Comparison of ENCODE assay signal across 10 mouse cellular contexts in genomic region chr3:89225918-89226317, GRCm38 (mm10). TPM values are rescaled to one million over a fixed set of nuclear protein-coding genes. Genes with fewer than 3 reads are reported as not detected.
A peak's percentile ranks its signal among the peaks of the same experiment; 100 is the strongest.
DNase-seq lines count a peak whose midpoint lies in the region; ATAC-seq and TF ChIP-seq lines count a peak whose summit lies in the region.
"Had no signal": no experiment of that assay in that cellular context is flagged by ENCODE, and none has a peak within 500 bp of the region (broad histone marks: within the 10 kb centered on the region; RNA-seq: fewer than 3 reads in every experiment).

No protein-coding gene starts in this region.

- 0 out of 2 replicates have a peak overlapping the region, but pooled peaks have one; percentile 2 for H3K27ac ChIP-seq in heart, embryonic 11.5 days (ENCODE audit: low read depth, low read length)
- no peak overlapping the region for H3K27ac ChIP-seq in heart, adult 2 months
- peak overlapping the region; percentile 90 for H3K27ac ChIP-seq in forebrain, embryonic 15.5 days (replicated peaks)
- peak overlapping the region; percentile 93 for H3K27ac ChIP-seq in midbrain, embryonic 14.5 days (replicated peaks; ENCODE audit: low read depth, low read length)

- no peaks in the 10 kb centered on the region for H3K36me3 ChIP-seq in heart, embryonic 11.5 days (ENCODE audit: control insufficient read depth, insufficient read depth, low read length)
- H3K36me3 ChIP-seq in heart, adult 2 months (ENCODE audit: control insufficient read depth, insufficient read depth, low read length): no peaks in the 10 kb centered on the region
- H3K36me3 ChIP-seq in forebrain, embryonic 15.5 days: peaks cover 2% of the 10 kb centered on the region
- peaks cover 15% of the 10 kb centered on the region for H3K36me3 ChIP-seq in midbrain, embryonic 14.5 days (ENCODE audit: control insufficient read depth, insufficient read depth, low read length)

- intact Hi-C loops in heart, adult 2 months (cut with DNase I): no loop called here

- no peak for TF ChIP-seq CTCF in heart, adult 2 months (IDR thresholded peaks at IDR 0.05)

- 45% methylated on average over 4 of the region's 4 CpGs for WGBS in heart, embryonic 11.5 days (ENCODE audit: insufficient replicate concordance)
- WGBS in heart, adult 2 months: 68% methylated on average over 4 of the region's 4 CpGs
- WGBS in forebrain, embryonic 15.5 days: 3% methylated on average over 4 of the region's 4 CpGs
- WGBS in midbrain, embryonic 14.5 days: 3% methylated on average over 4 of the region's 4 CpGs

- TF ChIP-seq POLR2A in heart, adult 2 months (IDR thresholded peaks at IDR 0.05; ENCODE audit: insufficient read depth, low read depth, low read length): no peak

- ATAC-seq in heart, embryonic 11.5 days (replicated peaks; ENCODE audit: insufficient number of reproducible peaks, low FRiP score, low TSS enrichment): no peak
- ATAC-seq in forebrain, embryonic 15.5 days (replicated peaks): peak; percentile 46
- peak; percentile 75 for ATAC-seq in midbrain, embryonic 14.5 days (ENCODE audit: low FRiP score, low TSS enrichment)

- peaks cover 9% of the 10 kb centered on the region; the same call in 1 of the 2 replicates for H3K4me1 ChIP-seq in heart, embryonic 11.5 days (ENCODE audit: control insufficient read depth, insufficient read depth, low read length)
- no peaks in the 10 kb centered on the region; the same call in 1 of the 2 replicates for H3K4me1 ChIP-seq in heart, adult 2 months (ENCODE audit: control insufficient read depth, insufficient read depth, low read length)
- H3K4me1 ChIP-seq in forebrain, embryonic 15.5 days: peaks cover 61% of the 10 kb centered on the region
- peaks cover 44% of the 10 kb centered on the region for H3K4me1 ChIP-seq in midbrain, embryonic 14.5 days (ENCODE audit: control insufficient read depth, insufficient read depth, low read length)

- 0 out of 2 replicates have a peak overlapping the region, but pooled peaks have one; percentile 49 for H3K4me3 ChIP-seq in heart, embryonic 11.5 days (ENCODE audit: low read depth, low read length)
- no peak overlapping the region for H3K4me3 ChIP-seq in heart, adult 2 months
- H3K4me3 ChIP-seq in forebrain, embryonic 15.5 days: peak overlapping the region; percentile 50
- peak overlapping the region; percentile 47 for H3K4me3 ChIP-seq in midbrain, embryonic 14.5 days (replicated peaks; ENCODE audit: low read depth, low read length)

- no peak for DNase-seq in heart, adult 2 months
- DNase-seq in Muller cell, postnatal 12 days (ENCODE audit: inconsistent ontology term): peak; percentile 85
- DNase-seq in midbrain, embryonic 14.5 days: peak; percentile 87
- DNase-seq in ovary, postnatal 14 days (ENCODE audit: low spot score): no peak
- no peak for DNase-seq in thymus, postnatal 14 days
- no peak for DNase-seq in ovary, postnatal 10 days (ENCODE audit: low spot score)
- DNase-seq: kidney, adult 9 months had no signal

- H3K4me2 ChIP-seq in heart, embryonic 11.5 days: no peak overlapping the region; the same call in 1 of the 2 replicates
- peak overlapping the region; percentile 76 for H3K4me2 ChIP-seq in forebrain, embryonic 15.5 days (replicated peaks)
- peak overlapping the region; percentile 66 for H3K4me2 ChIP-seq in midbrain, embryonic 14.5 days (ENCODE audit: low read length)

- TF ChIP-seq EP300 in heart, adult 2 months (IDR thresholded peaks at IDR 0.05; ENCODE audit: insufficient read depth, low read depth, low read length): no peak

- peaks cover 35% of the 10 kb centered on the region for H3K27me3 ChIP-seq in heart, embryonic 11.5 days (ENCODE audit: control insufficient read depth, insufficient read depth, low read length)
- H3K27me3 ChIP-seq in heart, adult 2 months (ENCODE audit: control insufficient read depth, insufficient read depth, low read length): no peaks in the 10 kb centered on the region
- no peaks in the 10 kb centered on the region for H3K27me3 ChIP-seq in forebrain, embryonic 15.5 days
- H3K27me3 ChIP-seq in midbrain, embryonic 14.5 days (ENCODE audit: control insufficient read depth, insufficient read depth, low read length): no peaks in the 10 kb centered on the region

- H3K9me3 ChIP-seq in heart, embryonic 11.5 days (replicated peaks; ENCODE audit: control insufficient read depth, low read length): no peaks in the 10 kb centered on the region
- no peaks in the 10 kb centered on the region for H3K9me3 ChIP-seq in forebrain, embryonic 15.5 days
- H3K9me3 ChIP-seq in midbrain, embryonic 14.5 days (ENCODE audit: control insufficient read depth, low read length): no peaks in the 10 kb centered on the region

- no peaks in the 10 kb centered on the region for H3K79me2 ChIP-seq in heart, adult 2 months (replicated peaks; ENCODE audit: control insufficient read depth, insufficient read depth, low read length)

- no peak overlapping the region for H3K9ac ChIP-seq in heart, embryonic 11.5 days (ENCODE audit: low read depth, low read length)
- H3K9ac ChIP-seq in heart, adult 2 months (ENCODE audit: low read depth, low read length): no peak overlapping the region
- peak overlapping the region; percentile 54 for H3K9ac ChIP-seq in forebrain, embryonic 15.5 days (replicated peaks)
- H3K9ac ChIP-seq in midbrain, embryonic 14.5 days (replicated peaks; ENCODE audit: low read length): peak overlapping the region; percentile 69

RNA-seq across cellular contexts. Expression of gene Mtx1, which starts 1.0 kb away (rescaled TPM):
- polyA plus RNA-seq in heart, embryonic 11.5 days (2014; fragmentation: Nextera tagmentation; extraction: Ambion mirVana): 144 and 145 TPM in 2 replicates
- total RNA-seq in heart, adult 2 months (2021): 10 to 100 TPM; 59.8 to 61.8 TPM
- polyA plus RNA-seq in heart, adult 2 months (2012; rRNA removed): 96.2 and 111 TPM in 2 replicates
- 172 and 175 TPM in 2 replicates for polyA plus RNA-seq in forebrain, embryonic 15.5 days (2015; fragmentation: Nextera tagmentation; extraction: Ambion mirVana)
- 144 and 151 TPM in 2 replicates for polyA plus RNA-seq in midbrain, embryonic 14.5 days (2014; fragmentation: Nextera tagmentation; extraction: Ambion mirVana)

RNA-seq across cellular contexts. Expression of gene Muc1, which starts 2.9 kb away (rescaled TPM):
- polyA plus RNA-seq in heart, embryonic 11.5 days (2014; fragmentation: Nextera tagmentation; extraction: Ambion mirVana): 0.21 and 0.53 TPM in 2 replicates
- total RNA-seq in heart, adult 2 months (2021): under 1 TPM; 0.39 to 0.47 TPM
- 0.67 and 6.2 TPM in 2 replicates for polyA plus RNA-seq in heart, adult 2 months (2012; rRNA removed)
- polyA plus RNA-seq in forebrain, embryonic 15.5 days (2015; fragmentation: Nextera tagmentation; extraction: Ambion mirVana): 1.1 and 1.8 TPM in 2 replicates
- polyA plus RNA-seq in midbrain, embryonic 14.5 days (2014; fragmentation: Nextera tagmentation; extraction: Ambion mirVana): 2.1 and 2.4 TPM in 2 replicates
- total RNA-seq: megakaryocyte-erythroid progenitor cell, adult 5-6 weeks had no signal

RNA-seq across cellular contexts. Expression of gene Thbs3, which starts 10.9 kb away (rescaled TPM):
- polyA plus RNA-seq in heart, embryonic 11.5 days (2014; fragmentation: Nextera tagmentation; extraction: Ambion mirVana): 6.9 and 12.4 TPM in 2 replicates
- total RNA-seq in heart, adult 2 months (2021): 1 to 10 TPM; 3.4 to 5.1 TPM
- polyA plus RNA-seq in heart, adult 2 months (2012; rRNA removed): 15.8 and 24.3 TPM in 2 replicates
- polyA plus RNA-seq in forebrain, embryonic 15.5 days (2015; fragmentation: Nextera tagmentation; extraction: Ambion mirVana): 67.0 and 68.3 TPM in 2 replicates
- 46.0 and 47.6 TPM in 2 replicates for polyA plus RNA-seq in midbrain, embryonic 14.5 days (2014; fragmentation: Nextera tagmentation; extraction: Ambion mirVana)

RNA-seq across cellular contexts. Expression of gene Krtcap2, which starts 19.8 kb away (rescaled TPM):
- 248 and 274 TPM in 2 replicates for polyA plus RNA-seq in heart, embryonic 11.5 days (2014; fragmentation: Nextera tagmentation; extraction: Ambion mirVana)
- total RNA-seq in heart, adult 2 months (2021): 10 to 100 TPM; 80.7 to 95.7 TPM
- polyA plus RNA-seq in heart, adult 2 months (2012; rRNA removed): 84.3 and 116 TPM in 2 replicates
- polyA plus RNA-seq in forebrain, embryonic 15.5 days (2015; fragmentation: Nextera tagmentation; extraction: Ambion mirVana): 192 and 205 TPM in 2 replicates
- polyA plus RNA-seq in midbrain, embryonic 14.5 days (2014; fragmentation: Nextera tagmentation; extraction: Ambion mirVana): 199 and 237 TPM in 2 replicates

RNA-seq across cellular contexts. Expression of gene Trim46, which starts 20.2 kb away (rescaled TPM):
- 0.56 and 1.1 TPM in 2 replicates for polyA plus RNA-seq in heart, embryonic 11.5 days (2014; fragmentation: Nextera tagmentation; extraction: Ambion mirVana)
- under 1 TPM; 0.39 to 0.96 TPM for total RNA-seq in heart, adult 2 months (2021)
- 1.4 and 1.9 TPM in 2 replicates for polyA plus RNA-seq in heart, adult 2 months (2012; rRNA removed)
- polyA plus RNA-seq in forebrain, embryonic 15.5 days (2015; fragmentation: Nextera tagmentation; extraction: Ambion mirVana): 57.7 and 58.7 TPM in 2 replicates
- 63.4 and 71.8 TPM in 2 replicates for polyA plus RNA-seq in midbrain, embryonic 14.5 days (2014; fragmentation: Nextera tagmentation; extraction: Ambion mirVana)
- total RNA-seq: megakaryocyte-erythroid progenitor cell, adult 5-6 weeks had no signal

Comparison
In these comparisons a context has a peak if more than half of its experiments do, and no peak if none do; other contexts are left out.
1. H3K9ac ChIP-seq: peak in forebrain, embryonic 15.5 days (single experiment) and midbrain, embryonic 14.5 days (single experiment); none in heart, embryonic 11.5 days (single experiment) and heart, adult 2 months (single experiment).
2. DNase-seq: peak in Muller cell, postnatal 12 days (single experiment) and midbrain, embryonic 14.5 days (single experiment); none in heart, adult 2 months (0 of 2), ovary, postnatal 14 days (single experiment), thymus, postnatal 14 days (single experiment) and ovary, postnatal 10 days (single experiment).